Mouse (Mus musculus) lung, postnatal 36 days (tissue): ENCODE measurements at regions not wholly inside any gene's neighbourhood (a gene's known extent, or its start where the extent isn't known, plus 50 kb on each side); places are given as distances from the start of the nearest gene placed in this dataset.
"Not testable (repeated sequence)": the region's sequence is repeated elsewhere in the genome, so short reads cannot be mapped to it uniquely, and the experiment has no call there.

ENCODE experiments used
- DNase-seq: peaks from one replicate; pipeline ENCODE4 v3.0.0; 2022; ENCODE audit warnings: mixed read lengths

DNA sequence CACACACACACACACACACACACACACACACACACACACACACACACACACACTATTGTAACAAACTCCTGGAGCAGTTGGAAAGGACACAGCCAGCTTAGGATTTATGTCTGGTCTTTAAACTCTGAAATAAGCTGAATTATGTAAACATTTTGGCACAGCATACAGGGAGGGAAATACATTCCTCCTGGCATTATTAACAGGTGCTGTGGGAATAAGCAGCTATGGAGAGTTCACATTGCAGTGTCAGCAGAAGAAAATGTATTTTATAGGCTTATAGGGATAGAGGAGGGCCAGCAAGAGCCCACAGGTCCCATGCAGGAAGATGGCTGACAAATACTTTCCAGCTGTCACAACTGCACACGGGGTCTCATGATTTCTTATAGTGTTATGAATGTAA lies 100.8 kb upstream of the Arhgap20 start:
- DNase-seq: no peak

DNA sequence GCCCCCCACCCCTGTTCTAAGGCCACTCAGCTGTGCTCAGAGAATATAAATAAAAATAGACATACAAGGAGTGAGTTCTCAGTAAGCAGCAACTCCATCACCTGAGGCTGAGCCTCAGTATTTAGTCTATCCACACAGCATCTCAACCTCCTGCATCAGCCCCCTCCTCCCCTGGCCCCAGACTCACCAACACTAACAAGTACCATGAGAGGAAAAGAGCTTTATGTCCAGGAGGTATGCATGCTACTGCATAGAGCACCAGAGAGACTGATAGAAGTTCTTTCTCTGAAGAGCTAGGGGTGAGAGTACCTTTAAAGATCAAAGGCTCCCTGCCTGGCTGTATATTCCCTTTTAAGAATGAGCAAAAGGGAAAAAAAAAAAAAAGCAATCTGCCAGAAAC lies 100.3 kb upstream of the Arhgap20 start:
- DNase-seq: no peak

DNA sequence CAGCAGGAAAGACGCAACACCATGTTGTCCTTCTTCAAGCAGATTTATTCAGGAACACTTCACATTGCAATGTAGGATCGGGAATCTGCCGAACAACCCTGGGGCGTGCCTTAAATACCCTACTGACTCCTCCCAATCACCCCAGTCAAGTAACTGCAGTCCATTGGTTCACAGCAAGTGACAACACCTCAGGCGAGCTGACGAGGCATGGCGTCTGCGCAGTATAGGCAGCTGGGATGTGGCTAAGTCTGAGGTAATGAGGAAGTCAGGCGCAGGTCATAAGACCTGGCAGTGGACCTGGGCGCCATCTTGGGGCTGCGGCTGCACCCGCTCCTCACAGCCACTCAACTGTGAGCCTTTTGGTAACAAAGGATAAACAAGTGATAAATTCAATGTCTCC lies 96.2 kb upstream of the Arhgap20 start:
- DNase-seq: not testable (repeated sequence)

DNA sequence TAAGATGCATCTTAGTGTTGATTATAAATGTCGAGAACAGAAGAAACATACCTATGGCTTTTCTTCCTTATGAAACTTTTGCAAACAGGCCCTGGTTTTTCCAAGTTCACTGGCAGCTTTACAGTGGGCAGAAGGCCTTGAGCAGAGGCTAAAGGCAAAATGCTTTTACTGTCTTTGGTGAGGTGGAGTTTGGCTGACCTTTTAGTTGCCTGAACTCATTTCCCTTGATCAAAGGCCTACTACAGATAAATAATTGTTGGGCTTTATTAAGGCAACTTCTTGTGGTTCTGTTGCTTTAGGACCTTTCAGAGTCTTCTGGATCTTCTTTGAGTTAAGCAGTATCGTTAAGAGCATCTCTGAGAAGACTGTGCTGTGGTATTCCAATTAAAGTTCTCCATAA lies 94.6 kb upstream of the Arhgap20 start:
- DNase-seq: no peak

DNA sequence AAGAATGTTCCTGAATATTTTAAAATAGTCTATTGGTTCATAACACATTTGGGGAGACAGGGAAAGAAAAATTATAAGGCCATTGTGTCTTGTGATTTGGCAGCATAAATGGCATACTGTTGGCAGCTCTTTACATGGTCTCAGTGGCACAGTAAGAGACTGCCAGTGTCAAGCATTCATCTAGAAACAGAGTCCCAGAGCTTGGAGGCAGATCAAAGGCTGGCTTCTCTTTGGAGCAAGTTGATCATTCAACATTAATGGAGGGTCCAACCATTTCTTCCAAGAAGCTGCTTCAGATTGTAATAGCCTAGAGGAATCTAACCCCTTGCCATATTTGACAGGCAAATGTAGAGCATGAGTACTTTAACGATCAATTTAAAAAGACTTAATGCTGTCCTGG lies 78.6 kb upstream of the Arhgap20 start:
- no peak for DNase-seq

DNA sequence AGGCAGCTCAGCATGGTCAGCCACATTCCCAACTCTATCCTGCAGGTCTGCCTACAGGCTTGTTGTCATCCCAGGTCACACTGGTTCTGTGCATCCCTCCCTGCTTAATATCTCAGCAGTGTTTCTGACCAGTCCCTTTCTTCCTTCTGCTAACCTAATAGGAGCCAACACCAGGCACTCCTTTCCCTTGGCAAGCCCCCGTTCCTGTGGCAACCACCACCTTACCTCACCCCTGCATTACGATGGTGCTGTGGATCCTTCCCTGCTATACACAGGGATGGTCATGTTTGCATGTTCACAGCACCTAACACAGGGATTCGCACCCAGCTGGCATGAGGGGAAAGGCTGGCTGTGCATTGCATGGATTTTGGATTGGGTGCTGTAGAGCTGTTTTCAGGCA lies 50.8 kb upstream of the Arhgap20 start:
- DNase-seq: no peak
